Mouse (Mus musculus): ENCODE data around the gene C1qtnf9. TPM values are rescaled to one million over a fixed set of nuclear protein-coding genes. Genes with fewer than 3 reads are reported as not detected.
A peak's percentile ranks its signal among the peaks of the same experiment; 100 is the strongest.

C1qtnf9 gene
- total RNA-seq, 2 experiments from 2014 or later: 32.0 to 41.9 TPM

DNA sequence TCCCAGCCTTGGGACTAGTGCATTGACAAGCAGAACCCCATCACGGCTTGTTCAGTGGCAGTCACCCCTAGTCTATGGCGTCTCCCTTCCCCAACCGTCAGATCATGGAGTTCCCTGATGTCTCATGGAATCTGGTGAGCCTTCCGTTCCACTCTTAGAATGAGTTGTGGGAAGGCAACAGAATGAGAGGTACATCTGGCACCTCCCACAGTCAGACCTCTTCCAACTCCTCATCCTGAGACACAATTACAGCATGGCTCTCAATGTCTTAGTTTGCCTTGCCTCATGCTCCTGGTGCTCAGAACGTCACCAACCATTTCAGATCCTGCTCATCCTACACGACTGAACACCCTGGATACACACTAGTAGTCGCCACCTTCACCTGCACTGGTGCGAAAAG, 8.6 kb downstream of the C1qtnf9 start:
- no peak for DNase-seq
- intact Hi-C loops (cut with DNase I; ENCODE audit: low total_unique reads): no loop called here

DNA sequence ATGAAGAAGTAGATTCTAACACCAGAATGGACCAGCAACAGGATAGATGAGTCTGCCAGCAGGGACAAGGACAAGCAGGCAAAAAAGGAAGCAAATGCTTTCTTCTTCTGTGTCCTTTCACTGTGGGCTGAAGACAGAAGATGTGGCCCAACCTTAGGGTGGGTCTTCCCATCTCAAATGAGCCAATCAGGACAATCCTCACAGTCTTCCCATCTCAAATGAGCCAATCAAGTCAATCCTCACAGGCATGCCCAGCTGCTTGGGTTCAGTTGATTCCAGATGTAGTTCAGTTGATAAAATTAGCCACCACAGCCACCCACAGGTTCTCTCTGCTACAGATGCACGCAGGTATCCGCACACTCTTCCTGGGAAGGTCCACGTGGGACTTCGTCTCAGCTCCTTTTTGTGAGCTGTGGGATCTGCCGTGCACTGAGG, 9.6 kb downstream of the C1qtnf9 start:
- no peak for DNase-seq
- intact Hi-C loops (cut with DNase I; ENCODE audit: low total_unique reads): no loop called here

DNA sequence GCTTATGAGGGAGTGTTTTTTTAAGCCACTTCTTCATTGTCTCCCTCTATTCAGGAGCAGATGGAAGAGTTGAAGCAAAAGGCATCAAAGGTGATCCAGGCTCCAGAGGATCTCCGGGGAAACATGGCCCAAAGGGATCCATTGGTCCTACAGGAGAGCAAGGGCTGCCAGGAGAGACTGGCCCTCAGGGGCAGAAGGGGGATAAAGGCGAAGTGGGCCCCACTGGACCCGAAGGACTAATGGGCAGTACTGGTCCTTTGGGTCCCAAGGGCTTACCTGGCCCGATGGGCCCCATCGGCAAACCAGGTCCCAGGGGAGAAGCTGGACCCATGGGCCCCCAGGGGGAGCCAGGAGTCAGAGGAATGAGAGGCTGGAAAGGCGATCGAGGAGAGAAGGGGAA, 11.3 kb downstream of the C1qtnf9 start:
- intact Hi-C loops (cut with DNase I; ENCODE audit: low total_unique reads): no loop called here
- no peak for DNase-seq

DNA sequence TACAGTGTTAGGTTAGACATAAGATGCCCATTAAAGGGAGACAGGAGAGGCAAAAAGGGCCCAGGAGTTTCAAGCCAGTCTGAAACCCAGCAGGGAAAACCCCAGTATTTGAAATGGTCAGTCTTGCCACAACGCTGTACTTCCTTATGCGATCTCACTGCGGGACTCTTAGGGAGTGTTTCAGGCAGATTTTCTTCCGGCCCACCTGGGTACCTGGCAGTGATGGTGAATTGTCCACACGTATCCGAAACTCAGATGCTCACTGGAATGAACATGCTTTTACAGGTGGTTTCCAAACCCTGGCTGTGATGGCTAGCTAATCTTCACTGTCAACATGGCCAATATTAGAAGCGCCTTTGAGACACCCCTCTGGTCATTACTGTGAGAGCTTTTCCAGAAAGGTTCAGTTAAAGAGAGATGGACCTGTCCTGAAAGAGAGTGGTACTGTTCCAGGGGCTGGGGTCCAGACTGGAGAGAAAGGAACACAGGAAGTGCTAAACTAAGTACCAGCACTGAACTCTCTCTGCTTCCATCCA, 14.3 kb downstream of the C1qtnf9 start:
- intact Hi-C loops (cut with DNase I; ENCODE audit: low total_unique reads): no loop called here
- no peak for DNase-seq

DNA sequence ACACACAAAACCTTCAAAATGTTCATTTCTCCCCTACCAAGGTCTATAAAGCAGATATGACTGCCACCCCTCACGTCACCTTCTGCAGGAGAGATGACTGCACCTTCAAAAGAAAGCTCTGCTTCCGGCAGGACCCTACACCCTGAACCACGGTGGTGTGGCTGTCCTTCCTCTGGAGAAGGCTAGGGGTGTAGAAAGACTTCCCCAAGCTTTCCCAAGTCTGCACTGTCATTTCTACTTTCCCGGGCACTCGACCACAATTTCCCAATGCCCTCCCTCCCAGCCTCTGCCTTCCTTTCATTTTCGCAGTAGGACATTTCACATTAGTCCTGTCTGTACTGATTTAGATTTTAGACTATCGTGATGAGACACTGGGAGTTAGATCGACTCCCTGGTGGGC, 15.3 kb downstream of the C1qtnf9 start:
- intact Hi-C loops (cut with DNase I; ENCODE audit: low total_unique reads): no loop called here
- DNase-seq: no peak

DNA sequence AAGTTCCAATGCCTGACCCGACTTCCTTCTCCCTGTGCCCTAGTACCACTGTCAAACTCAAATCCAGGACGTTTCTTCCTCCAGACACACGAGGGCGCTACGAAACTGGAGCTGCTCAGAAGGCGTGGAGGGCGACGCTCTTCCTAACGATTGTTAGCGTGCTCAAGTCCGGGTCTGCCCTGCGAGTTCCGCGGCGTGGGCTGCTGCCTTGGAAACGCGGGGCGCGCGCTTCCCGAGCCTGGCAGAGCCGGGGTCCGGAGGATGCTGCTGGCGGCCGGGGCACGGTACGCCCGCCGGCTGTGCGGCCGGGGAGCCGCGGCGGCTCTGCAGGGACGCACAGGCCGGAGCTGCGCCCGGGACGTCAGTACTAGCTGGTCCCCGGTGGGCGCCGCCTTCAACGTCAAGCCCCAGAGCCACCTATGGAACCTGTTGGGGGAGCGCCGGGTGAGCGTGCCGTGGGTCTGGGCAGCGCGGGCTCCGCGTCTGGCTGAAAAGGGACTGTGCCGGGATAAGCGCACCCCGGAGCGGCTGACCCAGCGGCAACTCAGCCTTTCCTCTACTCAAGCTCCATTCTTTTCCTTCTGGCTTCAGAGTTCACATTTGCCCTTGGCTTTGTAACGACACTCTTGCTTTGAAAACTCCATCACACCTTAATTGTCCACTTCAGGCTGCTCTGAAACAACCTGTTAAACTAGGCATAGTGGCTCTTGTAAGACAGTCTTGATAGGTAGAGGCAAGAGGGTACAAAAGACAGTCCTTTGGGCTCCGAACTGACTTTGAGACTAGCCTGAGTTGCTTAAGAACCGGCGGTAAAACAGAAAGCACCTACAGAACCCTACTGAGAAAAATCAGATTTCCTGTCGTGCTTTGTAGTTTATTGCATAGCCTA, 16.7 kb downstream of the C1qtnf9 start, which contains the start of gene Mipep:
Gene Mipep (plus strand): TSS at position 147 of the 889 bp plus-strand sequence.
- peak; percentile 82 for DNase-seq
- intact Hi-C loops (cut with DNase I; ENCODE audit: low total_unique reads): no loop called here

DNA sequence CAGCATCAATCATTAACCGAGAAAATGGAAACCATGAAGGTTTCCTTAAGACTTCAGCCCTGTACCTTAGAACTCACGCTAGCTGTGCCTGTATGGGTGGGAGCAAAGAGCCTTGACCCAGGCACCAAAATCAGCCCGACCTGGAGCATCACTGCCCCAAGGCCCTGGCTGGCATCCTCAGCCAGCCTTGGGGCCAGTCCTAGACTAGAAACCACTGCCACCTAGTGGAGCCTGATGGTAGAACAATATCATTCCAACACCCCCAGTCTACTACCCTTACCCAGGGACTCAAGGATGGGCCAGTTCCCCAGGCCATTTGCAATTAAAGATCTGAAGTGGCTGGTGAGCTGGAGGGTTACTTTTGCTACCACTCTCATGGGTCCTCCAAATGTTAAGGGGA, 22.2 kb downstream of the C1qtnf9 start:
- DNase-seq: no peak
- intact Hi-C loops (cut with DNase I; ENCODE audit: low total_unique reads): no loop called here

DNA sequence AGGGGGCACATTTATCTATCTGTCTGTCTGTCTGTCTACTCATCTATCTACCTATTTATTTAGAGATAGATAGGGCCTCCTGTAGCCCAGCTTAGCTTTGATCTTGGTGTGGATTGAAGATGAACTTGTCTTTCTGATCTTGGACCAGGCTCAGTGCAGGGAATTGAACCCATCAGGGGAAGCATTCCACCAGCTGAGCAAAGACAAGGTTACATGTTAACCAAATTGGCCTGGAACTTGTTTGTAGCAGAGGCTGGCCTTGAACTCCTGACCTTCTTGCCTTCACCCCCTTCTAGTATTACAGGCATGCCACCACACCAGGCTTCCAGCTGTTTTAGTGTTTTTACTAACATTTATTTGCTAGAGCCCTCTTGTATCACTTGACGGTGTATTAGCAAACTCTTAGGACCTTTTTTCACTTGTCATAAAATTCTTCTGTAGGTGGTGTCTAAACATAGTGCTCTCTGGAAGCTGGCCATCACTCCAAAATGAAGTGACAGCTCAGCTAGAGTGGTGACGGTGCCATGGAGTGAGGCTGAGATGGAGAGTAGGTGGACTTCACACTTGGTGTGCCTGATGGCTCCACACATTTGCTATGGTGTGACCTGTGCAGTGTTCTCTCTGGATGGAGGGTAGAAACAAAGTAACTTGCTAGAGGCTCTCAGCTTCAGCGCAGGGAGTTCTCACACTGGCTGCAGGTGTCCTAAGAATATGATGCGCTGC, 28.8 kb downstream of the C1qtnf9 start:
- no peak for DNase-seq
- intact Hi-C loops (cut with DNase I; ENCODE audit: low total_unique reads): no loop called here

DNA sequence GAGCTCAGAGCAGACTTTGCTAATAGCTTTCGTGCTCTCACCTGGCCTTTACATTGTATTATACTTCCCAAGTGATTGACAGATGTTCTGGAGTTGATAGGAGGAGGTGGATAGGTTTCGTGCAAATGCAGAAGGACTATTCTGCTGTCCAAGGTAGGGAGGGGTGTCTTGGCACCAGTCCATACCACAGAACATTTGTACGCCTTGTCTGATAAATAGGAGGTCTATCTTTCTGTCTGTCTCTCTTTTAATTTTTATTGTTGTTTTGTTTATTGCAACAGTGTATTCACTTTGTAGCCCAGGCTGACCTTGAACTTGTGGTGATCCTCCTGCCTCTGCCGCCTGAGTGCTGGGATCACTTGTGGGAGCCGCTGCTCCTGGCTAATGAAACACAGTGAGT, 29.7 kb downstream of the C1qtnf9 start:
- DNase-seq: no peak
- intact Hi-C loops (cut with DNase I; ENCODE audit: low total_unique reads): no loop called here

DNA sequence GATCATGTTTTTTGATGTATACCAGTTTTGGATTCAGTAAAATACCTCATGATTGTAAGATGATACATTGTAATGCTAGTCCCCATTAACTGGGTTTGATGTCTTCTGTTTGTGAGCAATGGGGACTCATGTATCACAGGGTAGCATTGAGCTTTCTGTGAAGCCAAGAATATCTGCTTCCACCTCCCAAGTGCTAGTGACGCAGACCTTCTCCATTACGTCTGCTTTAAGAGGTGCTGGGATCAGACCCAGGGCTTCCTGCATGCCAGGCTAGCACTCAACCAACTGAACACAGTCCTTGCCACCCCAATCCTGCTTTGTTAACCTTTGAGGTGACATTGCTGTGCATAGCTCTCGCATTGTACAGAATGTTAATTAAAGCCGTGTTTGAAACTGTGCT, 30.8 kb downstream of the C1qtnf9 start:
- no peak for DNase-seq
- intact Hi-C loops (cut with DNase I; ENCODE audit: low total_unique reads): loop anchor here (2.0 kb wide), 1 partner anchor 314 kb away; no protein-coding TSS in a partner anchor

DNA sequence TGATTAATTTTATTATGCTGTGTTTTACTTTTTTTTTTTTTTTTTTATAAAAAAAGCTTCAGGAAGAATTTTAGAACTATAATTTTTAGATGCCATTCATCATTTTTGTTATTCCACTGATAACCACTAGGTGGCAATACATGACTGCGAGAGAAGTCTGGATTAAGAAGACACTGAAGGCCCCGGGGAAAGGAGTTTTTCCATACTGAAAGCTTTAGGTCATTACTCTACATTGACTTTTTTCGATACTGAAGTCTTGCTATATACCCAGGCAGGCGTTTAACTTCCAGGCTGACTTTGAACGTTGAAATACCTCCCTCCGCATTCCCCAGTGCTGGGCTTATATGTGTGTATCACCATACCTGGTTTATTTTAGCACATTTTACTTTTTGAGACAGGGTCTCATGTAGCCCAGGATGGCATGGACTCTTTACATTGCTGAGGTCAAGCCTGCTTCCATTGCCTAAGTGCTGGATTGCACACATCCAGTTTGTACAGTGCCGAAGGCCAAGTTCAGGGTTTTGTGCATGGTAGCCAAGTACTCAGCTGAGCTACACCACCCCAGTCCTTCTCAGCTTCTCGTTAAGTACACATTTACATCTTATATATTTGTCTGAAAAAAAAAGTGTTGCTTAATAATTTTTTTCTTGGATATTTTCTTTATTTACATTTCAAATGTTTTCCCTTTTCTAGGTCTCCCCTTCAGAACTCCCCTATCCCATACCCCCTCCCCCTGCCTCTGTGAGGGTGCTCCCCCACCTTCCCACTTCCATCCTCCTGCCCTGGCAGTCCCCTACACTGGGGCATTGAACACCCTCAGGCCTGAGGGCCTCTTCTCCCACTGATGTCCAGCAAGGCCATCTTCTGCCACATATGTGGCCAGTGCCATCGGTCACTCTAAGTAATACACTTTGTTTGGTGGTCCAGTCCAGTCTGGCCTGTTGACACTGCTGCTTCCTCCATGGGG, 32.1 kb downstream of the C1qtnf9 start:
- no peak for DNase-seq
- intact Hi-C loops (cut with DNase I; ENCODE audit: low total_unique reads): loop anchor here (2.0 to 10.0 kb wide), 3 partner anchors 185 to 495 kb away; no protein-coding TSS in a partner anchor

DNA sequence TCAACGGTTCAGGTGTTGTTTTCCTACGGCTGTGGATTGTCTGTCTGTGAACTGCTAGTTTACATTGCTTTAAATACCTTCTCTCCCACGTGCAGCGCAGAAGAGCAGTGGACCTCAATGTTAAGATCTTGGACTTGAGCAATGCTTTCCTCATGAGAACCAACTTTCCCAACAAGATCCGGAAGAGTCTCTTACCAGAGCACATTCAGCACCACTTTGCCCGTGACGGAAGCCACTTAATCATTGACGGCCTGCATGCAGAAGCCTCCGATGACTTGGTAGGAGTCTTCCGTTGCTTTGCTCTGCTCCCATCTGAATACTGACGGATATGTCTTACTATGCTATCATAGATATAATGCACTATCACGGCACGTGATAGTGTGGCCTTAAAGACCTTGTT, 34.1 kb downstream of the C1qtnf9 start:
- no peak for DNase-seq
- intact Hi-C loops (cut with DNase I; ENCODE audit: low total_unique reads): loop anchor here (10.0 kb wide), 1 partner anchor 183 kb away; no protein-coding TSS in a partner anchor

DNA sequence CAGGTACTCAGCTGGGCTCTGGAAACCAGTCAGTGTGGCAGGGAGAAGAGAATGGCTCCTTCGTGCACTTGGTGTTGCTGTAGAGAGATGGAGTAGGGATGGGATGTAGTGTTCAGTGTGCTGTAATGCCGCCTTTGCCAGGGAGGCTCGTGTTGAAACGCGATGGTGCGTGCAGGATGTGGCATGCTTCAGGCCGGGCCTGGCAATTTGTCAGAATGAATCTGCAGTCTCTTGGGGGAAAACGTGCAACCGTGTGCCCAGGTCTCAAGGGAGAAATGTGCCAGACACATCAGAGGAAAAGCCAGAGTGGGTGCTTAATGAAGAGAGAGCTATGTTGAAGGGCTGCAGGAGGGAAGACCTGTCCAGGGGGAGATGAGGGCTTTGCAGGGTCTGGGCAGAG, 37.0 kb downstream of the C1qtnf9 start:
- no peak for DNase-seq
- intact Hi-C loops (cut with DNase I; ENCODE audit: low total_unique reads): loop anchor here (10.0 kb wide), 1 partner anchor 180 kb away; no protein-coding TSS in a partner anchor

DNA sequence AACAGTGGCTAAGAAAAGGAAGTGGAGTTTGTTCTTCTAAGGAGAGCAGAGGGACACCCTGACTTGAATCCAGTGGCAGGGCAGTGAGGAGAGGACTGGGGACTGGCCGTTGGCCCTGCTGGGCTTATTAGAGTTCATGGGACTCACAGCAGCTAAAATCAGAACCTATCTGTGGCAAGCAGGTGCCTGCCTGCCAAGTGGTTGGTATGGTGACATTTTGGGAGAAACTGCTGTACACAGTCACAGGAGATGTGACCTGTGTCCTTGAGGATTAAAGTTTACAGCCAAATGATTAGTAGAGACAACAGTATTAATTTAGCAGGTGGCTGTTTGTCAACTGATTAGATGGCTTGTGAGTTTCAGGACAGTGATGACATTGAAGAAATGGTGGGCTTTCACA, 37.9 kb downstream of the C1qtnf9 start:
- DNase-seq: no peak

DNA sequence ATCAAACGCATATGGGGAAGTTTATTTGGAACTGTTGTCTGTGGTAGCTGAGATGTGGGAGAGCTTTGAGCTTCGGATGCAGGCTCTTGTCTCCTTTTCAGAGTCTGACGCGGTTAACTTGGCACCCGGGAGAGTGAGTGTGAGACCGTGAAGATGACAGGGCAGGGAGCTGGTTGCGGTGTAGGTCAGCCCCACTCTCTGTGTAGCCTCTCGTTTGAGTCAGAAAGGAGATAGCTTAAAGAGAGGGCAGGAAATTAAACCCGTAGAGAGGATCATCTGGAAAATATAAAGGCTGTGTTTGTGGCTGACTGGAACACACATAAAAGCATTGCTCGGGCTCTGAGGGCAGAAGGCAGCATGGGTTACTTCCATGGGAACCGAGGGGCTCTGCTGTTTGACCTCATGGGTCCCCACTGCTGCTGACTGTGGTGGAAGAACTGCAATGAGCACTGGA, 39.0 kb downstream of the C1qtnf9 start:
- DNase-seq: no peak
- intact Hi-C loops (cut with DNase I; ENCODE audit: low total_unique reads): loop anchor here (10.0 kb wide), 1 partner anchor 178 kb away; no protein-coding TSS in a partner anchor

More for the DNA sequence above, 37.9 kb downstream of the C1qtnf9 start:
- intact Hi-C loops (cut with DNase I; ENCODE audit: low total_unique reads): loop anchor here (10.0 kb wide), 1 partner anchor 179 kb away; no protein-coding TSS in a partner anchor

DNA sequence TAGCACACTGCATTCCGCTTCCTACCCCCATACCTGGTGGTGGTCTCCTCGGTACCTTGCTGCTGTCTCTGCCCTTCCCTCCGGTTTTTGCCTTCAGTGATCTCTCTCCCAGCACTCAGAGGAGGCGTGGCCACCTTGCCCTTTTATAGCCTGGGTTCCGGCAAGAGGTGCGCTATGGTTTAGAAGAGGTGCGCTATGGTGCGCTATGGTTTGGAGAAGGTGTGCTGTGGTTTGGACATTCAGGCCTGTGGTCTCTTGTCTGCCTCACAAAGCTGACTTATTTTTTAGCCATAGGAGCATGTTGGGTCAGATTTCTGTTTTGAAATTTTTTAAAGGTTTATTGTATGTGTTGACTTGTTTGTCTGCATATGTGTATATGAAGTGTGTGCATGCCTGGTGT, 41.9 kb downstream of the C1qtnf9 start:
- intact Hi-C loops (cut with DNase I; ENCODE audit: low total_unique reads): loop anchor here (10.0 kb wide), 1 partner anchor 175 kb away; no protein-coding TSS in a partner anchor
- DNase-seq: no peak

DNA sequence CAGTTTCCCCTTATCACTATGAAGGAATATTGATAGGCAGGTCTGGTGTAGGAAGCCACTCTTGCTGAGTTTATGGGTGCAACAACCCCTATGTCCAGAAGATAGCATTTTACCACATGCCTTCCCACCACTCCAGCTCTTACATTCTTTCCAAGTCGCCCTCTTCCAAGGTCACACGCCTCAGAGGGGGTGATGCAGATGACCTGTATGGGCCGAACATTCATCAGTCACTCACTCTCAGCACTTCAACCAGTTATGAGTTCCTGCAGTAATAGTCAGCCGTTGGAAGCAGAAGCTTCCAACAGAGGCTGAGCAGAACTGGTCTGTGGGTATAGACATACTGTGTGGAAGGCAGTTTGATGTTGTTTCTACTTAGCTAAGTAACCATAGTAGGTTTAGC, 43.6 kb downstream of the C1qtnf9 start:
- DNase-seq: no peak
- intact Hi-C loops (cut with DNase I; ENCODE audit: low total_unique reads): no loop called here

DNA sequence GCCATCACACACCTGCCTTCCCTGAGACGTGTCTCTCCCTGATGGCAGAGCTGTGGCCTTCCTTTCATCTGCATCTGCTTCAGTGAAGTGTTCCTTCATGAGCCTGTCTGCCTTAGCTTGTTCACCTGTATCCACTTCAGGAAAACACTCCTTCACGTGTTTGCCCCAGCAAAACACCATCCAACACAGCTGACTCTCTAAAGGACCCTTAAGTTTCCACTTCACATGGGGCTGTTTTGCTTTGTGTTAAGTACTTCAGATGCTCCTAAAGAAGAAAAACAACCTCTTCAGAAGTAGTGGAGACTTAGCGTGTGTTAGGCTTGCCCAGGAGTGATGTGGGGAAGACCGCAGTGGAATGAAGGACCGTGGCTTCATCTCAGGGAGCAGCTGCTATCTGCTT, 47.2 kb downstream of the C1qtnf9 start:
- intact Hi-C loops (cut with DNase I; ENCODE audit: low total_unique reads): no loop called here
- no peak for DNase-seq

DNA sequence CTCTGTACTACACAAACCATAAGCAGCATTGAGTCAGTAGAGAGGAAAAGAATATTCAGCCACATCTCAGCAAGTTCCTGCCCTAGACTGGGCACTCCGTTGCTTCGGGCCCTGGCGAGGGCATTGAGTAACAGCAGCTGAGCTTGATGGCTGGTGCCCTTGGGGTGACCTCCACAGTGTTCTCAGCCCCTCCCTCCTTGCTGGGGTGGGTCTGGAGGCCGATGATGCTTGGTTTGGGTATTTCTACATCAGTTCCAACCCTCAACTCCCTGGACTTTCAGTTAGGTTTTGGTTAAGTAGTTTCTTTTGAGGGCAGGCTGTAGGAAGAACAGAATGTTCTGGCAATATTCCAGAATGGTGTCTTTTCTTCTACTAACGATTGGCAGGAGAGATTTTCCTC, 50.1 kb downstream of the C1qtnf9 start:
- no peak for DNase-seq
- intact Hi-C loops (cut with DNase I; ENCODE audit: low total_unique reads): no loop called here

Data from gastrocnemius, postnatal 14 days (tissue).